Mouse (Mus musculus) spleen, adult 2 months (tissue): Measurements from ENCODE around the gene Grm4.

Source experiments
- CTCF ChIP-seq: fragments of 200-500 bp; IDR thresholded peaks from 2 replicates; pipeline ENCODE4 v1.5.1; 2011; ENCODE audit warnings: mild to moderate bottlenecking, inconsistent platforms; ENCODE audit not compliant: insufficient read depth, insufficient read length, insufficient replicate concordance; ENCODE audit errors: extremely low read depth
- POLR2A ChIP-seq: fragments of 200-500 bp; IDR thresholded peaks from 2 replicates; pipeline ENCODE4 v1.6.1; 2011; ENCODE audit warnings: low read depth, low read length, inconsistent platforms

GRCm38 (mm10) chr17:27523121-27523520, 1.9 kb upstream of the Grm4 start:
- no peak for TF ChIP-seq POLR2A
- no peak for TF ChIP-seq CTCF
